Mouse (Mus musculus): ENCODE measurements at regions not wholly inside any gene's neighbourhood (a gene's known extent, or its start where the extent isn't known, plus 50 kb on each side); places are given as distances from the start of the nearest gene placed in this dataset.

- DNase-seq (ENCODE audit: low spot score): no peak
Observed at GRCm38 (mm10) chr8:103361713-103362112, 576.3 kb upstream of the Cdh11 start.

- no peak for DNase-seq (ENCODE audit: low spot score)
Observed at GRCm38 (mm10) chr8:103370394-103370793, 585.0 kb upstream of the Cdh11 start.

- no peak for DNase-seq (ENCODE audit: low spot score)
Observed at GRCm38 (mm10) chr8:103373007-103373406, 587.6 kb upstream of the Cdh11 start.

GRCm38 (mm10) chr8:103374151-103374550, 588.7 kb upstream of the Cdh11 start:
- no peak for DNase-seq (ENCODE audit: low spot score)

- DNase-seq (ENCODE audit: low spot score): no peak
Observed at GRCm38 (mm10) chr8:103378545-103378944, 593.1 kb upstream of the Cdh11 start.

GRCm38 (mm10) chr8:103381575-103381974, 596.1 kb upstream of the Cdh11 start:
- DNase-seq (ENCODE audit: low spot score): no peak

GRCm38 (mm10) chr8:103391359-103391758, 605.9 kb upstream of the Cdh11 start:
- no peak for DNase-seq (ENCODE audit: low spot score)

GRCm38 (mm10) chr8:103395316-103395715, 609.9 kb upstream of the Cdh11 start:
- DNase-seq (ENCODE audit: low spot score): peak; percentile 41

GRCm38 (mm10) chr8:103398179-103398578, 612.7 kb upstream of the Cdh11 start:
- no peak for DNase-seq (ENCODE audit: low spot score)

GRCm38 (mm10) chr8:103399466-103399865, 614.0 kb upstream of the Cdh11 start:
- DNase-seq (ENCODE audit: low spot score): no peak

GRCm38 (mm10) chr8:103400143-103400542, 614.7 kb upstream of the Cdh11 start:
- no peak for DNase-seq (ENCODE audit: low spot score)

GRCm38 (mm10) chr8:103402731-103403130, 617.3 kb upstream of the Cdh11 start:
- no peak for DNase-seq (ENCODE audit: low spot score)

- no peak for DNase-seq (ENCODE audit: low spot score)
Observed at GRCm38 (mm10) chr8:103403826-103404225, 618.4 kb upstream of the Cdh11 start.

GRCm38 (mm10) chr8:103405787-103406186, 620.3 kb upstream of the Cdh11 start:
- DNase-seq (ENCODE audit: low spot score): no peak

GRCm38 (mm10) chr8:103406921-103407320, 621.5 kb upstream of the Cdh11 start:
- DNase-seq (ENCODE audit: low spot score): no peak

GRCm38 (mm10) chr8:103407631-103408030, 622.2 kb upstream of the Cdh11 start:
- no peak for DNase-seq (ENCODE audit: low spot score)

GRCm38 (mm10) chr8:103408411-103408810, 623.0 kb upstream of the Cdh11 start:
- peak; percentile 54 for DNase-seq (ENCODE audit: low spot score)

- DNase-seq (ENCODE audit: low spot score): peak; percentile 84
Observed at GRCm38 (mm10) chr8:103409121-103409551, 623.7 kb upstream of the Cdh11 start.

- DNase-seq (ENCODE audit: low spot score): no peak
Observed at GRCm38 (mm10) chr8:103412731-103413130, 627.3 kb upstream of the Cdh11 start.

GRCm38 (mm10) chr8:103413589-103414575, 628.4 kb upstream of the Cdh11 start:
- peak; percentile 24 for DNase-seq (ENCODE audit: low spot score)

- no peak for DNase-seq (ENCODE audit: low spot score)
Observed at GRCm38 (mm10) chr8:103422313-103422973, 637.0 kb upstream of the Cdh11 start.

- DNase-seq (ENCODE audit: low spot score): no peak
Observed at GRCm38 (mm10) chr8:103425967-103426366, 640.5 kb upstream of the Cdh11 start.

GRCm38 (mm10) chr8:103430874-103431492, 645.5 kb upstream of the Cdh11 start:
- DNase-seq (ENCODE audit: low spot score): no peak

Data from embryo, embryonic 10.5 days (tissue).